Mouse (Mus musculus): ENCODE measurements around the gene Clns1a. TPM values are rescaled to one million over a fixed set of nuclear protein-coding genes. Genes with fewer than 3 reads are reported as not detected.
A peak's percentile ranks its signal among the peaks of the same experiment; 100 is the strongest.

Gene Clns1a
- polyA plus RNA-seq, 1 experiment from 2014 or later = 96.0 TPM

- ATAC-seq (ENCODE audit: extremely low read depth, insufficient number of reproducible peaks, low FRiP score, low TSS enrichment) = no peak
- no peak overlapping the region for H3K4me3 ChIP-seq
- 72% methylated on average over 14 of the region's 14 CpGs for WGBS
- H3K4me2 ChIP-seq = no peak overlapping the region
- H3K36me3 ChIP-seq = peaks cover 19% of the 10 kb centered on the region
- no peaks in the 10 kb centered on the region for H3K9me3 ChIP-seq
- H3K9ac ChIP-seq = no peak overlapping the region
- no peaks in the 10 kb centered on the region for H3K27me3 ChIP-seq (replicated peaks)
- no peak overlapping the region for H3K27ac ChIP-seq (replicated peaks)
- peaks cover 8% of the 10 kb centered on the region for H3K4me1 ChIP-seq
Measured at GRCm38 (mm10) chr7:97728666-97729614, 32.5 kb downstream of the Clns1a start.

- no peak overlapping the region for H3K4me3 ChIP-seq
- peaks cover 8% of the 10 kb centered on the region for H3K4me1 ChIP-seq
- no peaks in the 10 kb centered on the region for H3K9me3 ChIP-seq
- WGBS = 69% methylated on average over 3 of the region's 3 CpGs
- peaks cover 8% of the 10 kb centered on the region for H3K36me3 ChIP-seq
- ATAC-seq (ENCODE audit: extremely low read depth, insufficient number of reproducible peaks, low FRiP score, low TSS enrichment) = no peak
- no peaks in the 10 kb centered on the region for H3K27me3 ChIP-seq (replicated peaks)
- H3K27ac ChIP-seq (replicated peaks) = no peak overlapping the region
- H3K4me2 ChIP-seq = no peak overlapping the region
- H3K9ac ChIP-seq = no peak overlapping the region
Measured at GRCm38 (mm10) chr7:97730427-97730826, 34.0 kb downstream of the Clns1a start.

GRCm38 (mm10) chr7:97733606-97734005, 37.2 kb downstream of the Clns1a start:
- ATAC-seq (ENCODE audit: extremely low read depth, insufficient number of reproducible peaks, low FRiP score, low TSS enrichment) = no peak
- 62% methylated on average over 5 of the region's 5 CpGs for WGBS
- H3K4me3 ChIP-seq = no peak overlapping the region

GRCm38 (mm10) chr7:97735021-97735420, 38.6 kb downstream of the Clns1a start:
- WGBS = 78% methylated on average over 8 of the region's 8 CpGs
- Histone ChIP-seq H3K27me3 (replicated peaks) (peaks cover 9% of the 10 kb centered on the region), H3K4me2 (no peak overlapping the region), H3K36me3 (no peaks in the 10 kb centered on the region), H3K4me3 (no peak overlapping the region), H3K9me3 (no peaks in the 10 kb centered on the region), H3K4me1 (peaks cover 18% of the 10 kb centered on the region), H3K9ac (no peak overlapping the region), H3K27ac (replicated peaks) (no peak overlapping the region)
- ATAC-seq (ENCODE audit: extremely low read depth, insufficient number of reproducible peaks, low FRiP score, low TSS enrichment) = no peak

More at GRCm38 (mm10) chr7:97733606-97734005, 37.2 kb downstream of the Clns1a start:
- no peak overlapping the region for H3K4me2 ChIP-seq
- H3K4me1 ChIP-seq = peaks cover 18% of the 10 kb centered on the region
- H3K27me3 ChIP-seq (replicated peaks) = peaks cover 9% of the 10 kb centered on the region
- H3K27ac ChIP-seq (replicated peaks) = no peak overlapping the region
- H3K9me3 ChIP-seq = no peaks in the 10 kb centered on the region
- H3K9ac ChIP-seq = no peak overlapping the region
- H3K36me3 ChIP-seq = no peaks in the 10 kb centered on the region

- no peak for ATAC-seq (ENCODE audit: extremely low read depth, insufficient number of reproducible peaks, low FRiP score, low TSS enrichment)
- H3K4me3 ChIP-seq = no peak overlapping the region
- WGBS = 54% methylated on average over 4 of the region's 4 CpGs
Measured at GRCm38 (mm10) chr7:97735886-97736420, 39.5 kb downstream of the Clns1a start.

GRCm38 (mm10) chr7:97737256-97737637, 40.8 kb downstream of the Clns1a start:
- Histone ChIP-seq H3K4me1 (peaks cover 14% of the 10 kb centered on the region), H3K27me3 (replicated peaks) (peaks cover 9% of the 10 kb centered on the region), H3K9ac (peak overlapping the region; percentile 83), H3K4me2 (peak overlapping the region; percentile 99), H3K9me3 (no peaks in the 10 kb centered on the region), H3K4me3 (peak overlapping the region; percentile 71), H3K27ac (replicated peaks) (no peak overlapping the region), H3K36me3 (no peaks in the 10 kb centered on the region)
- 10% methylated on average over 12 of the region's 12 CpGs for WGBS
- ATAC-seq (ENCODE audit: extremely low read depth, insufficient number of reproducible peaks, low FRiP score, low TSS enrichment) = no peak

More at GRCm38 (mm10) chr7:97735886-97736420, 39.5 kb downstream of the Clns1a start:
- Histone ChIP-seq H3K27me3 (replicated peaks) (peaks cover 9% of the 10 kb centered on the region), H3K36me3 (no peaks in the 10 kb centered on the region), H3K9ac (no peak overlapping the region), H3K9me3 (no peaks in the 10 kb centered on the region), H3K4me2 (no peak overlapping the region), H3K27ac (replicated peaks) (no peak overlapping the region), H3K4me1 (peaks cover 14% of the 10 kb centered on the region)

GRCm38 (mm10) chr7:97737638-97738456, 41.4 kb downstream of the Clns1a start, which contains the start of gene Aqp11:
Gene Aqp11, minus strand, starts transcription at chr7:97738289.
- H3K36me3 ChIP-seq = no peaks in the 10 kb centered on the region
- H3K4me3 ChIP-seq = peak within 1 kb of the TSS; percentile 71
- H3K9me3 ChIP-seq = no peaks in the 10 kb centered on the region
- ATAC-seq (ENCODE audit: extremely low read depth, insufficient number of reproducible peaks, low FRiP score, low TSS enrichment) = peak; percentile 93
- under 1% methylated on average over 50 of the region's 64 CpGs for WGBS
- peaks cover 14% of the 10 kb centered on the region for H3K4me1 ChIP-seq
- H3K4me2 ChIP-seq = peak within 1 kb of the TSS; percentile 99
- H3K9ac ChIP-seq = peak within 1 kb of the TSS; percentile 83
- peaks cover 9% of the 10 kb centered on the region for H3K27me3 ChIP-seq (replicated peaks)
- H3K27ac ChIP-seq (replicated peaks) = peak within 1 kb of the TSS; percentile 29; the same call in 1 of the 2 replicates

GRCm38 (mm10) chr7:97740948-97741347, 44.5 kb downstream of the Clns1a start:
- no peak overlapping the region for H3K4me3 ChIP-seq
- H3K9ac ChIP-seq = no peak overlapping the region
- H3K27ac ChIP-seq (replicated peaks) = no peak overlapping the region
- peaks cover 9% of the 10 kb centered on the region for H3K4me1 ChIP-seq
- H3K4me2 ChIP-seq = no peak overlapping the region
- H3K9me3 ChIP-seq = no peaks in the 10 kb centered on the region
- peaks cover 5% of the 10 kb centered on the region; the same call in 1 of the 2 replicates for H3K27me3 ChIP-seq (replicated peaks)
- WGBS = 72% methylated on average over 10 of the region's 10 CpGs
- no peaks in the 10 kb centered on the region for H3K36me3 ChIP-seq
- no peak for ATAC-seq (ENCODE audit: extremely low read depth, insufficient number of reproducible peaks, low FRiP score, low TSS enrichment)

GRCm38 (mm10) chr7:97741756-97742291, 45.4 kb downstream of the Clns1a start:
- H3K4me3 ChIP-seq = no peak overlapping the region
- peaks cover 8% of the 10 kb centered on the region for H3K4me1 ChIP-seq
- H3K27ac ChIP-seq (replicated peaks) = no peak overlapping the region
- WGBS = 19% methylated on average over 1 of the region's 1 CpGs
- no peaks in the 10 kb centered on the region for H3K27me3 ChIP-seq (replicated peaks)
- H3K36me3 ChIP-seq = no peaks in the 10 kb centered on the region
- no peaks in the 10 kb centered on the region for H3K9me3 ChIP-seq
- H3K4me2 ChIP-seq = no peak overlapping the region
- ATAC-seq (ENCODE audit: extremely low read depth, insufficient number of reproducible peaks, low FRiP score, low TSS enrichment) = no peak
- no peak overlapping the region for H3K9ac ChIP-seq

- 20% methylated on average over 3 of the region's 3 CpGs for WGBS
- H3K4me3 ChIP-seq = no peak overlapping the region
- H3K27ac ChIP-seq (replicated peaks) = no peak overlapping the region
- peaks cover 8% of the 10 kb centered on the region; the same call in 1 of the 2 replicates for H3K4me1 ChIP-seq
- H3K4me2 ChIP-seq = no peak overlapping the region
- no peaks in the 10 kb centered on the region for H3K9me3 ChIP-seq
- H3K36me3 ChIP-seq = no peaks in the 10 kb centered on the region
- H3K9ac ChIP-seq = no peak overlapping the region
- no peaks in the 10 kb centered on the region for H3K27me3 ChIP-seq (replicated peaks)
- ATAC-seq (ENCODE audit: extremely low read depth, insufficient number of reproducible peaks, low FRiP score, low TSS enrichment) = no peak
Measured at GRCm38 (mm10) chr7:97745299-97745698, 48.9 kb downstream of the Clns1a start.
